In genomic region chr2:50096336-50096735, GRCm38 (mm10) we compare ENCODE assay signal across 19 mouse cellular contexts. TPM values are rescaled to one million over a fixed set of nuclear protein-coding genes. Genes with fewer than 3 reads are reported as not detected.
DNase-seq lines count a peak whose midpoint lies in the region; ATAC-seq lines count a peak whose summit lies in the region.
"Had no signal": no experiment of that assay in that cellular context is flagged by ENCODE, and none has a peak within 500 bp of the region (broad histone marks: within the 10 kb centered on the region; RNA-seq: fewer than 3 reads in every experiment).

No protein-coding gene starts in this region.

- H3K27ac ChIP-seq in hindbrain, embryonic 12.5 days = no peak overlapping the region
- H3K27ac ChIP-seq in hindbrain, embryonic 11.5 days (ENCODE audit: low read depth, low read length) = no peak overlapping the region
- H3K27ac ChIP-seq in midbrain, embryonic 14.5 days (replicated peaks; ENCODE audit: low read depth, low read length) = no peak overlapping the region
- no peak overlapping the region for H3K27ac ChIP-seq in midbrain, embryonic 16.5 days (ENCODE audit: low read length)
- H3K27ac ChIP-seq in hindbrain, embryonic 14.5 days = no peak overlapping the region
- H3K27ac ChIP-seq: heart, embryonic 13.5 days; intestine, embryonic 15.5 days; limb, embryonic 13.5 days; liver, embryonic 15.5 days had no signal

- peaks cover 18% of the 10 kb centered on the region for H3K4me1 ChIP-seq in hindbrain, embryonic 12.5 days
- peaks cover 7% of the 10 kb centered on the region; the same call in 1 of the 2 replicates for H3K4me1 ChIP-seq in hindbrain, embryonic 11.5 days (replicated peaks; ENCODE audit: control insufficient read depth, insufficient read depth, low read length)
- peaks cover 16% of the 10 kb centered on the region for H3K4me1 ChIP-seq in midbrain, embryonic 14.5 days (ENCODE audit: control insufficient read depth, insufficient read depth, low read length)
- peaks cover 15% of the 10 kb centered on the region; the same call in 1 of the 2 replicates for H3K4me1 ChIP-seq in midbrain, embryonic 16.5 days (ENCODE audit: control insufficient read depth, insufficient read depth, low read length)
- H3K4me1 ChIP-seq in hindbrain, embryonic 14.5 days (replicated peaks; ENCODE audit: control insufficient read depth, insufficient read depth, low read length) = peaks cover 14% of the 10 kb centered on the region
- H3K4me1 ChIP-seq: liver, embryonic 15.5 days had no signal

- ATAC-seq in hindbrain, embryonic 12.5 days (ENCODE audit: low FRiP score) = peak; percentile 36; the same call in 1 of the 2 replicates
- no peak for ATAC-seq in hindbrain, embryonic 11.5 days (ENCODE audit: low FRiP score)
- no peak for ATAC-seq in midbrain, embryonic 14.5 days (ENCODE audit: low FRiP score, low TSS enrichment)
- ATAC-seq in midbrain, embryonic 16.5 days = no peak
- ATAC-seq in hindbrain, embryonic 14.5 days (ENCODE audit: low FRiP score) = peak; percentile 25; the same call in 1 of the 2 replicates
- ATAC-seq: activated CD4-positive, CD25-positive, alpha-beta regulatory T cell, adult 4 months; intestine, embryonic 15.5 days had no signal

- no peak overlapping the region for H3K4me2 ChIP-seq in hindbrain, embryonic 12.5 days (replicated peaks)
- H3K4me2 ChIP-seq in hindbrain, embryonic 11.5 days (replicated peaks; ENCODE audit: low read depth, low read length) = no peak overlapping the region
- H3K4me2 ChIP-seq in midbrain, embryonic 14.5 days (ENCODE audit: low read length) = no peak overlapping the region
- H3K4me2 ChIP-seq in midbrain, embryonic 16.5 days (ENCODE audit: low read length) = no peak overlapping the region
- no peak overlapping the region for H3K4me2 ChIP-seq in hindbrain, embryonic 14.5 days (replicated peaks)
- H3K4me2 ChIP-seq: heart, embryonic 13.5 days; intestine, embryonic 15.5 days; limb, embryonic 13.5 days; liver, embryonic 15.5 days had no signal

- H3K36me3 ChIP-seq in hindbrain, embryonic 12.5 days = no peaks in the 10 kb centered on the region
- H3K36me3 ChIP-seq in hindbrain, embryonic 11.5 days (ENCODE audit: control insufficient read depth, insufficient read depth, low read length) = no peaks in the 10 kb centered on the region
- no peaks in the 10 kb centered on the region for H3K36me3 ChIP-seq in midbrain, embryonic 14.5 days (ENCODE audit: control insufficient read depth, insufficient read depth, low read length)
- H3K36me3 ChIP-seq in midbrain, embryonic 16.5 days (ENCODE audit: control insufficient read depth, insufficient read depth, low read length) = no peaks in the 10 kb centered on the region
- H3K36me3 ChIP-seq in hindbrain, embryonic 14.5 days (replicated peaks; ENCODE audit: control insufficient read depth, insufficient read depth) = no peaks in the 10 kb centered on the region
- H3K36me3 ChIP-seq: heart, embryonic 13.5 days; intestine, embryonic 15.5 days; limb, embryonic 13.5 days; liver, embryonic 15.5 days had no signal

- DNase-seq in cerebellum, postnatal 10 days = peak; percentile 64 to 67
- no peak for DNase-seq in cerebellum, adult 9-10 months
- DNase-seq in hindbrain, embryonic 11.5 days (ENCODE audit: low spot score) = no peak
- DNase-seq in midbrain, embryonic 14.5 days = peak; percentile 60
- no peak for DNase-seq in hindbrain, embryonic 14.5 days (ENCODE audit: low spot score)
- DNase-seq in thymus, postnatal 14 days = no peak
- DNase-seq: adrenal gland, postnatal 10 days; kidney, postnatal 4 days; layer of hippocampus, adult 9-11 months; lung, postnatal 10 days; right cerebral cortex, postnatal 4 days; thymus, adult 2 months had no signal

- H3K4me3 ChIP-seq in hindbrain, embryonic 12.5 days = no peak overlapping the region
- no peak overlapping the region for H3K4me3 ChIP-seq in hindbrain, embryonic 11.5 days (ENCODE audit: low read depth, low read length)
- no peak overlapping the region for H3K4me3 ChIP-seq in midbrain, embryonic 14.5 days (replicated peaks; ENCODE audit: low read depth, low read length)
- H3K4me3 ChIP-seq in midbrain, embryonic 16.5 days (ENCODE audit: low read depth, low read length) = no peak overlapping the region
- H3K4me3 ChIP-seq in hindbrain, embryonic 14.5 days (replicated peaks; ENCODE audit: low read length) = no peak overlapping the region
- H3K4me3 ChIP-seq: heart, embryonic 13.5 days; intestine, embryonic 15.5 days; limb, embryonic 13.5 days; liver, embryonic 15.5 days had no signal

- H3K9me3 ChIP-seq in hindbrain, embryonic 12.5 days (replicated peaks) = no peaks in the 10 kb centered on the region
- no peaks in the 10 kb centered on the region for H3K9me3 ChIP-seq in hindbrain, embryonic 11.5 days (ENCODE audit: control insufficient read depth, low read length)
- no peaks in the 10 kb centered on the region for H3K9me3 ChIP-seq in midbrain, embryonic 14.5 days (ENCODE audit: control insufficient read depth, low read length)
- no peaks in the 10 kb centered on the region for H3K9me3 ChIP-seq in midbrain, embryonic 16.5 days (replicated peaks; ENCODE audit: control insufficient read depth, low read length, poor library complexity, severe bottlenecking)
- no peaks in the 10 kb centered on the region for H3K9me3 ChIP-seq in hindbrain, embryonic 14.5 days (ENCODE audit: control insufficient read depth, low read length)
- H3K9me3 ChIP-seq: heart, embryonic 13.5 days; intestine, embryonic 15.5 days; limb, embryonic 13.5 days; liver, embryonic 15.5 days had no signal

- no peak overlapping the region for H3K9ac ChIP-seq in hindbrain, embryonic 12.5 days
- no peak overlapping the region for H3K9ac ChIP-seq in hindbrain, embryonic 11.5 days (ENCODE audit: low read depth, low read length)
- H3K9ac ChIP-seq in midbrain, embryonic 14.5 days (replicated peaks; ENCODE audit: low read length) = no peak overlapping the region
- no peak overlapping the region for H3K9ac ChIP-seq in midbrain, embryonic 16.5 days (ENCODE audit: low read depth, low read length)
- H3K9ac ChIP-seq in hindbrain, embryonic 14.5 days = no peak overlapping the region
- H3K9ac ChIP-seq: heart, embryonic 13.5 days; intestine, embryonic 15.5 days; limb, embryonic 13.5 days; liver, embryonic 15.5 days had no signal

- 75% methylated on average over 3 of the region's 3 CpGs for WGBS in hindbrain, embryonic 12.5 days
- WGBS in hindbrain, embryonic 11.5 days = 92% methylated on average over 3 of the region's 3 CpGs
- WGBS in midbrain, embryonic 14.5 days = 71% methylated on average over 3 of the region's 3 CpGs
- 64% methylated on average over 3 of the region's 3 CpGs for WGBS in midbrain, embryonic 16.5 days
- WGBS in hindbrain, embryonic 14.5 days = 79% methylated on average over 3 of the region's 3 CpGs

- H3K27me3 ChIP-seq in hindbrain, embryonic 12.5 days = no peaks in the 10 kb centered on the region
- no peaks in the 10 kb centered on the region for H3K27me3 ChIP-seq in hindbrain, embryonic 11.5 days (ENCODE audit: control insufficient read depth, insufficient read depth, low read length)
- no peaks in the 10 kb centered on the region for H3K27me3 ChIP-seq in midbrain, embryonic 14.5 days (ENCODE audit: control insufficient read depth, insufficient read depth, low read length)
- no peaks in the 10 kb centered on the region for H3K27me3 ChIP-seq in midbrain, embryonic 16.5 days (ENCODE audit: control insufficient read depth, insufficient read depth, low read depth, low read length)
- H3K27me3 ChIP-seq in hindbrain, embryonic 14.5 days (ENCODE audit: control insufficient read depth, insufficient read depth, low read length) = no peaks in the 10 kb centered on the region
- H3K27me3 ChIP-seq: heart, embryonic 13.5 days; intestine, embryonic 15.5 days; liver, embryonic 15.5 days had no signal

RNA-seq across cellular contexts. Expression of gene Lypd6, which starts 30.1 kb away (rescaled TPM):
- polyA plus RNA-seq in hindbrain, embryonic 12.5 days (2016; fragmentation: Nextera tagmentation; extraction: Ambion mirVana) = 6.3 and 7.2 TPM in 2 replicates
- 5.3 and 5.5 TPM in 2 replicates for polyA plus RNA-seq in hindbrain, embryonic 11.5 days (2014; fragmentation: Nextera tagmentation; extraction: Ambion mirVana)
- polyA plus RNA-seq in midbrain, embryonic 14.5 days (2014; fragmentation: Nextera tagmentation; extraction: Ambion mirVana) = 6.3 and 8.4 TPM in 2 replicates
- 7.9 and 14.4 TPM in 2 replicates for polyA plus RNA-seq in midbrain, embryonic 16.5 days (2015; fragmentation: Nextera tagmentation; extraction: Ambion mirVana)
- 10.7 and 14.6 TPM in 2 replicates for polyA plus RNA-seq in hindbrain, embryonic 14.5 days (2014; fragmentation: Nextera tagmentation; extraction: Ambion mirVana)
- polyA plus RNA-seq: activated CD4-positive, CD25-positive, alpha-beta regulatory T cell, adult 4 months had no signal

Comparison
In these comparisons a context has a peak if more than half of its experiments do, and no peak if none do; other contexts are left out.
1. DNase-seq: peak in cerebellum, postnatal 10 days (2 of 2) and midbrain, embryonic 14.5 days (single experiment); none in cerebellum, adult 9-10 months (single experiment), hindbrain, embryonic 11.5 days (single experiment), hindbrain, embryonic 14.5 days (single experiment) and thymus, postnatal 14 days (single experiment).
2. ATAC-seq: peak in hindbrain, embryonic 12.5 days (single experiment) and hindbrain, embryonic 14.5 days (single experiment); none in hindbrain, embryonic 11.5 days (single experiment), midbrain, embryonic 14.5 days (single experiment) and midbrain, embryonic 16.5 days (single experiment).